Mouse (Mus musculus) megakaryocyte, embryonic 14.5 days (primary cell): ENCODE measurements around the gene Cela2a.

Experiments used
- FLI1 ChIP-seq: IDR thresholded peaks from 2 replicates; pipeline ENCODE4 v1.6.1; 2012; ENCODE audit warnings: low read length, inconsistent platforms, mixed read lengths
- GATA1 ChIP-seq: IDR thresholded peaks from 3 replicates; pipeline ENCODE4 v1.6.1; 2012; ENCODE audit warnings: mixed read lengths, low read length, inconsistent platforms, borderline replicate concordance

DNA sequence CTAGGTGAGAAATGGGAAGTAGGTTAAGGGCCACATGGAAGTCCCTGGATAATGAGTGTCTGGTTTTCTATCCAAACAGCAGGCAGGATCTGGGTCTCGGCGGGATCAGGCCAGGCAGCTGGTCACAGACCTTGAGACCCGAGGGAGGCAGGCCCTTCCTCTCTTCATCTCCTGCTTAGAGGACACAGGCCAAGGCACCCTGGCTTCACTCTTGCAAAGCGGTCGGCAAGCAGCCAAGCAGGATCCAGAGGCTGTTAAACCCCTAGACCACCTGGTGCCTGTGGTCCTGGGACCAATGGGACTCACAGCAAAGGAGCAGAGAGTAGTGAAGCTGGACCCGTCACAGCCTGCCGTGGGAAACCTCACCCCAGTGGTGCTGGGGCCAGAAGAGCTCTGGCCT lies 29.6 kb downstream of the Cela2a start:
- no peak for TF ChIP-seq GATA1
- TF ChIP-seq FLI1, result no peak
